6 mouse cellular contexts compared by ENCODE assay signal in genomic region chr17:57984230-57984629, GRCm38 (mm10).
"Had no signal": no experiment of that assay in that cellular context is flagged by ENCODE, and none has a peak within 500 bp of the region (broad histone marks: within the 10 kb centered on the region; RNA-seq: fewer than 3 reads in every experiment).

No protein-coding gene starts in this region.

- H3K4me2 ChIP-seq: lung, embryonic 14.5 days; midbrain, embryonic 12.5 days; neural tube, embryonic 12.5 days had no signal

- H3K27ac ChIP-seq: midbrain, embryonic 10.5 days; midbrain, embryonic 12.5 days; neural tube, embryonic 12.5 days had no signal

- H3K36me3 ChIP-seq: midbrain, embryonic 10.5 days; midbrain, embryonic 12.5 days; neural tube, embryonic 12.5 days had no signal

- H3K9me3 ChIP-seq: midbrain, embryonic 10.5 days; midbrain, embryonic 12.5 days; neural tube, embryonic 12.5 days had no signal

- H3K27me3 ChIP-seq: midbrain, embryonic 12.5 days; neural tube, embryonic 12.5 days had no signal

- ATAC-seq: midbrain, embryonic 16.5 days had no signal

- H3K4me3 ChIP-seq: midbrain, embryonic 10.5 days; midbrain, embryonic 12.5 days; myocyte; neural tube, embryonic 12.5 days had no signal

- H3K9ac ChIP-seq: lung, embryonic 14.5 days; midbrain, embryonic 12.5 days; neural tube, embryonic 12.5 days had no signal

- H3K4me1 ChIP-seq: midbrain, embryonic 10.5 days; midbrain, embryonic 12.5 days; neural tube, embryonic 12.5 days had no signal
